Mouse (Mus musculus) heart, embryonic 16.5 days (tissue): Measurements from ENCODE around the gene Fer1l5. TPM values are rescaled to one million over a fixed set of nuclear protein-coding genes. Genes with fewer than 3 reads are reported as not detected.

ENCODE experiments used
- ATAC-seq: fragments of 200-750 bp; cut with Nextera tagmentation; replicated peaks from 2 replicates; pipeline ENCODE4 v1.8.0; 2017; ENCODE audit warnings: moderate number of reproducible peaks; ENCODE audit not compliant: insufficient read depth, low FRiP score; ENCODE audit errors: extremely low read depth
- H3K27ac ChIP-seq: fragments of 300-500 bp; sonication (generic); 2 replicates; pipeline ENCODE4 v1.5.1; 2014; ENCODE audit warnings: mild to moderate bottlenecking, low read length, control low read depth, moderate library complexity
- H3K27me3 ChIP-seq: fragments of 300-500 bp; sonication (generic); 2 replicates; pipeline ENCODE4 v1.6.1; 2014; ENCODE audit warnings: low read length, mixed read lengths; ENCODE audit not compliant: control insufficient read depth, insufficient read depth
- H3K36me3 ChIP-seq: fragments of 300-500 bp; sonication (generic); 2 replicates; pipeline ENCODE4 v1.6.1; 2014; ENCODE audit not compliant: control insufficient read depth, insufficient read depth
- H3K4me1 ChIP-seq: fragments of 300-500 bp; sonication (generic); 2 replicates; pipeline ENCODE4 v1.6.1; 2014; ENCODE audit warnings: low read length, mixed read lengths; ENCODE audit not compliant: control insufficient read depth, insufficient read depth
- H3K4me2 ChIP-seq: fragments of 300-500 bp; sonication (generic); 2 replicates; pipeline ENCODE4 v1.6.1; 2014; ENCODE audit warnings: low read depth, mild to moderate bottlenecking, control low read depth, low read length
- H3K4me3 ChIP-seq: fragments of 300-500 bp; sonication (generic); 2 replicates; pipeline ENCODE4 v1.5.1; 2014; ENCODE audit warnings: mild to moderate bottlenecking, control low read depth, low read length
- H3K9ac ChIP-seq: fragments of 300-500 bp; sonication (generic); 2 replicates; pipeline ENCODE4 v1.6.1; 2014; ENCODE audit warnings: low read length, control low read depth
- H3K9me3 ChIP-seq: fragments of 300-500 bp; sonication (generic); replicated peaks from 2 replicates; pipeline ENCODE4 v1.6.1; 2016; ENCODE audit warnings: low read length; ENCODE audit not compliant: control insufficient read depth
- WGBS: fragments of 180-500 bp; shearing (Covaris S2); extraction: QIAGEN DNeasy Blood & Tissue Kit; methylation state at CpG from one replicate; pipeline ENCODE4 v1.1.7; 2014; 5-methylcytosine and 5-hydroxymethylcytosine counted together
- polyA plus RNA-seq: library from polyadenylated mRNA; unstranded; fragments of >200 nt; fragmentation: Nextera tagmentation; extraction: Ambion mirVana; gene quantifications from 2 replicates; pipeline ENCODE4 v1.2.1, GENCODE M21; 2015

Fer1l5 gene
- polyA plus RNA-seq, 1 experiment from 2014 or later = 1.2 TPM

DNA sequence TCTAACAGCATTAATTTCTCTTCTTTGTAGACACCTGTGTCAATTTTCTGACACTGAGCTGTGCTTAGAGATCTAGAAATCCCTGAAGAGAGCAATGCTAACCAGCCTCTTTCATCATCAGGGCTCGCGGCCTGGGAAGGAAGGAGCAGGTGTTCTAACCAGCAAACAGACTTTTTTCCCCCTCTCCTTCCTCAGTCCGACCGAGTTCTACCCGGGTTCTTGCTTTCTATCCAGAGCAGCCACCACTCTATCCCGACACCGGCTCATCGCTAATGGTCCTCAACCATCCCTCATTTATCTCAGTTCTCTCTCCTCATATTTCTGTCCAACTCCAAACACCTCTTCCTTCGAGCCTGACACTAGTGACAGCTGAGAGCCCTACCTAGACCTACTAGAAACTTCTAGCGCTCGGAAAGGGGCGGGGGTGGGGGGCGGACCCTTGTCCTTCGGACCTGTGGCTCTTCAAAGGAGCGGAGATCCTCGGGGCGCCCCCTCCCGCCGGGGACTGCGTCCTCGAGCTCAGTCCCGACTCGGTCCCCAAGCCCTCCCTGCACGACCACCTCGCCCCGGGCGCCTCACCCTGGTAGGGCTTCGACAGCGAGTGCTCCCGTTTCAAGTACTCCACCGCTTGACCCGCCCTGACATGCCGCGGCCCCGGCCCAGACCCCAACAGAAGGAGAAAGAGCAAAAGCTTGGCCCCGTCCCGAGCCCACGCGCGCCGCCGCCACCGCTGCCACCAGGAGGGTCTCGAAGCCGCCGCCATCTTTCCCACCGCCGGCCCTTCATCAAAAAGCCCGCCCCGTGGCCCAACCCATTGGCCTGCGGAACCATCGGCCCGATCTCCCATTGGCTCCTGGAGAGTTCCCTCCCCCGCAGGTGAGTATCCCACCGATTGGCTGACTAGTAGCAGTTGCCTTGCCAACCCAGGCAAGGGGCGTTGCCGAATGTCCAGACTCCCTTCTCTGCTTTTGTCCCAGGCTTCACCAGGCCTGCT, 72.7 kb downstream of the Fer1l5 start, which contains the start of gene Lman2l:
Gene Lman2l (minus strand): TSS at position 801 of the 994 bp plus-strand sequence.
- Histone ChIP-seq H3K4me2 (peak within 1 kb of the TSS; percentile 93), H3K9ac (peak within 1 kb of the TSS; percentile 87), H3K9me3 (no peaks in the 10 kb centered on the region), H3K27ac (peak within 1 kb of the TSS; percentile 80), H3K36me3 (peaks cover 13% of the 10 kb centered on the region), H3K27me3 (no peaks in the 10 kb centered on the region), H3K4me3 (peak within 1 kb of the TSS; percentile 92), H3K4me1 (peaks cover 9% of the 10 kb centered on the region)
- WGBS = under 1% methylated on average over 54 of the region's 57 CpGs
- peak; percentile 99 for ATAC-seq

GRCm38 (mm10) chr1:36445508-36445907, 73.4 kb downstream of the Fer1l5 start:
- H3K9ac ChIP-seq = peak overlapping the region; percentile 25; the same call in 1 of the 2 replicates
- peaks cover 13% of the 10 kb centered on the region; the same call in 1 of the 2 replicates for H3K36me3 ChIP-seq
- peak overlapping the region; percentile 92; the same call in 1 of the 2 replicates for H3K4me3 ChIP-seq
- no peak for ATAC-seq
- no peaks in the 10 kb centered on the region for H3K9me3 ChIP-seq
- 43% methylated on average over 8 of the region's 8 CpGs for WGBS
- peak overlapping the region; percentile 35; the same call in 1 of the 2 replicates for H3K27ac ChIP-seq
- peaks cover 9% of the 10 kb centered on the region for H3K4me1 ChIP-seq
- peak overlapping the region; percentile 36; the same call in 1 of the 2 replicates for H3K4me2 ChIP-seq
- no peaks in the 10 kb centered on the region for H3K27me3 ChIP-seq

GRCm38 (mm10) chr1:36446106-36446824, 74.2 kb downstream of the Fer1l5 start:
- Histone ChIP-seq H3K4me2 (no peak overlapping the region), H3K36me3 (peaks cover 12% of the 10 kb centered on the region; the same call in 1 of the 2 replicates), H3K4me3 (no peak overlapping the region), H3K9me3 (no peaks in the 10 kb centered on the region), H3K9ac (no peak overlapping the region), H3K27ac (no peak overlapping the region; the same call in 1 of the 2 replicates), H3K4me1 (peaks cover 9% of the 10 kb centered on the region), H3K27me3 (no peaks in the 10 kb centered on the region)
- no peak for ATAC-seq
- WGBS = 74% methylated on average over 5 of the region's 5 CpGs

- H3K9ac ChIP-seq = no peak overlapping the region
- no peak overlapping the region for H3K27ac ChIP-seq
- no peaks in the 10 kb centered on the region for H3K9me3 ChIP-seq
- no peak for ATAC-seq
- H3K4me1 ChIP-seq = peaks cover 9% of the 10 kb centered on the region
- peaks cover 8% of the 10 kb centered on the region; the same call in 1 of the 2 replicates for H3K36me3 ChIP-seq
- no peak overlapping the region for H3K4me2 ChIP-seq
- H3K27me3 ChIP-seq = no peaks in the 10 kb centered on the region
- WGBS = 84% methylated on average over 5 of the region's 5 CpGs
- no peak overlapping the region for H3K4me3 ChIP-seq
Measured at GRCm38 (mm10) chr1:36446841-36447240, 74.8 kb downstream of the Fer1l5 start.

- peaks cover 7% of the 10 kb centered on the region; the same call in 1 of the 2 replicates for H3K4me1 ChIP-seq
- no peak overlapping the region for H3K27ac ChIP-seq
- 79% methylated on average over 6 of the region's 6 CpGs for WGBS
- no peak for ATAC-seq
- H3K4me2 ChIP-seq = no peak overlapping the region
- H3K9ac ChIP-seq = no peak overlapping the region
- H3K27me3 ChIP-seq = no peaks in the 10 kb centered on the region
- 0 out of 2 replicates have a peak, but pooled peaks cover 3% of the 10 kb centered on the region for H3K9me3 ChIP-seq
- no peaks in the 10 kb centered on the region for H3K36me3 ChIP-seq
- H3K4me3 ChIP-seq = no peak overlapping the region
Measured at GRCm38 (mm10) chr1:36454055-36454815, 82.1 kb downstream of the Fer1l5 start.

DNA sequence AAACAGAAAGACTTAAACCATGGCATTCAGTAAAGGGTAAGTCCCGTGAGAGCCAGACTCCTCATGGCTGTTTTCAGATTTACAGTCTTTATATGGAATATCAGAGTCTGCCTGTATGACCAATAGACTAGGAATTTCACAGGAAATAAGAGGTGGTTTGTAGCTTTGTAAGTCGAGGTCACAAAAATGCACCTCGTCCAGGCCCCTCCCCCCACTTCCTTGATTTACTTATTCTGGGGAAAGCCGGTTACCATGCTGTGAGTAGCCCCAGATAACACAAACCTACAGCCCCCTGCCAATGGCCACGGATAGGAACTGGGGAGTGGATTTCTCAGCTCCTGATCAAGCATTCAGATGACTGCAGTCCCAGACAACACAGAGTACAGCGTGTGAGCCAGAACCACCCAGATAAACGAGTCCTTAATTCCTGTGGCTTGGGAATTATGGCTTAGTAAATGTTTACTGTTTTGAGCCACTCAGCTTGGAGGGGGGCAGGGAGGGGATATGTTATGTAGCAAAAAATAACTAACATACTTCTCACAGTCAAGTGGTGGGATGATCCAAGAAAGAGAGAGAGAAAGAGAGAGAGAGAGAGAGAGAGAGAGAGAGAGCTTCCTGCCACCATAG, 85.4 kb downstream of the Fer1l5 start:
- Histone ChIP-seq H3K27me3 (no peaks in the 10 kb centered on the region), H3K27ac (peak overlapping the region; percentile 52), H3K36me3 (no peaks in the 10 kb centered on the region), H3K4me3 (no peak overlapping the region), H3K9ac (no peak overlapping the region), H3K4me1 (peaks cover 10% of the 10 kb centered on the region; the same call in 1 of the 2 replicates), H3K4me2 (no peak overlapping the region), H3K9me3 (0 out of 2 replicates have a peak, but pooled peaks cover 3% of the 10 kb centered on the region)
- peak; percentile 45; the same call in 1 of the 2 replicates for ATAC-seq
- 16% methylated on average over 7 of the region's 7 CpGs for WGBS

DNA sequence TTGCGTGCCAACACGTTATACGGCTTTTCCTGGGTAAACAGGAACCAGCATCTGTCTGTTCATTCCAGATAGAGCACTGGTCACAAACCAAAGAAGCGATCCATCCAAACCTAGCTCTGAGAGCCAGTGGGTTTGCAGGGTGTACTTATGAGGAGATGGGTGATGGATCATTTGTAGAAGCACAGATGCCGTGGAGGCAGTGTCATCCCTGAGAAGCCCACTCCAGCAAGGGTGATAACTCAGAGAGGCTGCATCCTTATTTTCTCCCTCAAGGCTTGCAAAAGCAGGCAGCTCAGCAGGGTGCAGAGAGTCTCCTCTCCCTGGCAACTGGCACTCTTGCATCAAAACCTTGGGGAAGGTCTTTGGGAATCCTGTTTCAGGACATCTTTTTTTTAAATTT, 86.1 kb downstream of the Fer1l5 start:
- no peak overlapping the region for H3K4me3 ChIP-seq
- H3K36me3 ChIP-seq = no peaks in the 10 kb centered on the region
- no peak overlapping the region for H3K27ac ChIP-seq
- 70% methylated on average over 5 of the region's 5 CpGs for WGBS
- H3K27me3 ChIP-seq = no peaks in the 10 kb centered on the region
- H3K9ac ChIP-seq = no peak overlapping the region
- no peak for ATAC-seq
- 0 out of 2 replicates have a peak, but pooled peaks cover 3% of the 10 kb centered on the region for H3K9me3 ChIP-seq
- H3K4me1 ChIP-seq = peaks cover 10% of the 10 kb centered on the region; the same call in 1 of the 2 replicates
- no peak overlapping the region for H3K4me2 ChIP-seq

- Histone ChIP-seq H3K9me3 (no peaks in the 10 kb centered on the region), H3K4me3 (no peak overlapping the region), H3K9ac (no peak overlapping the region), H3K27me3 (no peaks in the 10 kb centered on the region), H3K36me3 (no peaks in the 10 kb centered on the region), H3K27ac (no peak overlapping the region), H3K4me1 (peaks cover 10% of the 10 kb centered on the region; the same call in 1 of the 2 replicates), H3K4me2 (no peak overlapping the region)
- 29% methylated on average over 2 of the region's 2 CpGs for WGBS
- ATAC-seq = no peak
Measured at GRCm38 (mm10) chr1:36461829-36462228, 89.7 kb downstream of the Fer1l5 start.
